Mouse (Mus musculus) hindbrain, postnatal 0 days (tissue): Measurements from ENCODE around the gene Slc1a3. TPM values are rescaled to one million over a fixed set of nuclear protein-coding genes. Genes with fewer than 3 reads are reported as not detected.

Experiments used
- ATAC-seq: fragments of 200-750 bp; cut with Nextera tagmentation; 2 replicates; pipeline ENCODE4 v1.8.0; 2017; ENCODE audit warnings: mild to moderate bottlenecking, moderate TSS enrichment, moderate library complexity
- DNase-seq: peaks from one replicate; pipeline ENCODE4 v3.0.0-alpha.2; 2015; ENCODE audit warnings: low spot score
- H3K27ac ChIP-seq: fragments of 300-500 bp; sonication (generic); 2 replicates; pipeline ENCODE4 v1.5.1; 2014; ENCODE audit warnings: mild to moderate bottlenecking
- H3K27me3 ChIP-seq: fragments of 300-500 bp; sonication (generic); 2 replicates; pipeline ENCODE4 v1.6.1; 2014; ENCODE audit warnings: low read length, mixed read lengths; ENCODE audit not compliant: insufficient read depth
- H3K36me3 ChIP-seq: fragments of 300-500 bp; sonication (generic); 2 replicates; pipeline ENCODE4 v1.6.1; 2014; ENCODE audit warnings: low read length, mixed read lengths; ENCODE audit not compliant: insufficient read depth
- H3K4me1 ChIP-seq: fragments of 300-500 bp; sonication (generic); 2 replicates; pipeline ENCODE4 v1.6.1; 2014; ENCODE audit warnings: antibody characterized with exemption, low read length, mixed read lengths; ENCODE audit not compliant: insufficient read depth
- H3K4me2 ChIP-seq: fragments of 300-500 bp; sonication (generic); 2 replicates; pipeline ENCODE4 v1.6.1; 2014; ENCODE audit warnings: low read depth, mild to moderate bottlenecking, low read length, moderate library complexity, mixed read lengths
- H3K4me3 ChIP-seq: fragments of 300-500 bp; sonication (generic); 2 replicates; pipeline ENCODE4 v1.5.1; 2014; ENCODE audit warnings: low read length
- H3K9ac ChIP-seq: fragments of 300-500 bp; sonication (generic); replicated peaks from 2 replicates; pipeline ENCODE4 v1.6.1; 2014; ENCODE audit warnings: mild to moderate bottlenecking, low read length, moderate library complexity, mixed read lengths
- H3K9me3 ChIP-seq: fragments of 300-500 bp; sonication (generic); 2 replicates; pipeline ENCODE4 v1.6.1; 2016; ENCODE audit warnings: low read length, mixed read lengths
- CTCF ChIP-seq: IDR thresholded peaks from 2 replicates; pipeline ENCODE4 v1.5.1; 2016; ENCODE audit warnings: antibody characterized with exemption, control low read depth, low read depth
- WGBS: fragments of 180-500 bp; shearing (Covaris S2); extraction: QIAGEN DNeasy Blood & Tissue Kit; methylation state at CpG from one replicate; pipeline ENCODE4 v1.1.7; 2014; 5-methylcytosine and 5-hydroxymethylcytosine counted together
- polyA plus RNA-seq: library from polyadenylated mRNA; unstranded; fragments of >200 nt; fragmentation: Nextera tagmentation; extraction: Ambion mirVana; gene quantifications from 2 replicates; pipeline ENCODE4 v1.2.1, GENCODE M21; 2015
- total RNA-seq: library from RNA; depleted of rRNA; stranded (reverse); fragments of >200 nt; gene quantifications from 2 replicates; pipeline ENCODE4 v1.2.3, GENCODE M21; 2014

Slc1a3 gene
- total and polyA plus RNA-seq, 2 experiments from 2014 or later = 288 to 320 TPM

DNA sequence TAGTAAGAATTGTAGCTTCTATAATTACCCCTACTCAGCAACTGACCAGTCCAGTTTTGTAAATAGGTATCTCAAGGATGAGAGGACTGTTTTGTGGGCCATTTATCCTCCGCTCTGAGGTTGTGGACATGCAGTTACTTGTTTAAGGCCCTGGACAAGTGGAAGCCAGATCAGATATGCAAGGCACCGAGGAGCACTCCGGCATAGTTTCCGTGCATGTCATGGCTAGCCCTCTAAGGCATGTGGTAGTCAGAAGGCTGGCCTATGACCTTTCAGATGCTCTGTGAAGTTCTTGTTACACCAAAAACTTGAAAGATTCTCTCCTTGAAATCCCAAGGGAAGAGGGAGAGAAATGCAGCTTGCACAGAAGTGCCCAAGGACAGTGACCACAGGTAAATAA, 23.7 kb downstream of the Slc1a3 start:
- no peak for ATAC-seq
- no peaks in the 10 kb centered on the region for H3K9me3 ChIP-seq
- WGBS = 95% methylated on average over 4 of the region's 4 CpGs

GRCm38 (mm10) chr15:8685506-8685905, 25.1 kb downstream of the Slc1a3 start:
- Histone ChIP-seq H3K27me3 (no peaks in the 10 kb centered on the region), H3K36me3 (no peaks in the 10 kb centered on the region), H3K9ac (no peak overlapping the region), H3K9me3 (no peaks in the 10 kb centered on the region), H3K4me3 (no peak overlapping the region), H3K27ac (no peak overlapping the region), H3K4me2 (no peak overlapping the region), H3K4me1 (0 out of 2 replicates have a peak, but pooled peaks cover 2% of the 10 kb centered on the region)
- no peak for TF ChIP-seq CTCF
- no peak for ATAC-seq
- DNase-seq = no peak
- WGBS = 80% methylated on average over 7 of the region's 7 CpGs

More for the DNA sequence above, 23.7 kb downstream of the Slc1a3 start:
- H3K4me1 ChIP-seq = 0 out of 2 replicates have a peak, but pooled peaks cover 1% of the 10 kb centered on the region
- H3K4me2 ChIP-seq = no peak overlapping the region
- DNase-seq = no peak
- H3K27me3 ChIP-seq = no peaks in the 10 kb centered on the region
- H3K27ac ChIP-seq = no peak overlapping the region
- H3K36me3 ChIP-seq = no peaks in the 10 kb centered on the region
- H3K9ac ChIP-seq = no peak overlapping the region
- no peak overlapping the region for H3K4me3 ChIP-seq
- TF ChIP-seq CTCF = no peak

GRCm38 (mm10) chr15:8684263-8684662, 26.3 kb downstream of the Slc1a3 start:
- Histone ChIP-seq H3K36me3 (no peaks in the 10 kb centered on the region), H3K4me3 (no peak overlapping the region), H3K4me2 (no peak overlapping the region), H3K9me3 (no peaks in the 10 kb centered on the region), H3K27me3 (no peaks in the 10 kb centered on the region), H3K27ac (no peak overlapping the region), H3K9ac (no peak overlapping the region), H3K4me1 (0 out of 2 replicates have a peak, but pooled peaks cover 2% of the 10 kb centered on the region)
- DNase-seq (peak; percentile 47), ATAC-seq (no peak)
- 55% methylated on average over 3 of the region's 3 CpGs for WGBS
- no peak for TF ChIP-seq CTCF

DNA sequence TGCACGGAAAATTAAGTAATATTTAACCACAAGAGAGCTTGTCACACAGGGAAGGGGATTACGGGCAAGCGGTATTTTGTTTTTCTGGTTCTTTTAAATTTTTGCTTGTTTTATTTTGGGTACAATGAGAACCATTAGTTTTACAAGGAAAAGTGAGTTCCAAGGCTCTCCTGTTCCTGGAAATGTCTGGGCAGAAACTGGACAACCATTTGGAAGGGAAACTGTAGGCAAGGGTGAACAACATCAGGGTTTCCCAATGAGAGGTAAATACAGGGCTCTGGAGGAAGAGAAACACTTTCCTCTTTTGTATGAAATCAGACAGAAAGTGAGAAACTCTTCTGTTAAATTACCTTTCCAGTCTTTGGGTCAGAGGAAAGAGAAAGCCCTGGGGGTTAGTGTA, 27.7 kb downstream of the Slc1a3 start:
- WGBS = 88% methylated on average over 3 of the region's 3 CpGs
- H3K27ac ChIP-seq = no peak overlapping the region

GRCm38 (mm10) chr15:8682421-8682820, 28.1 kb downstream of the Slc1a3 start:
- no peak for ATAC-seq
- Histone ChIP-seq H3K9me3 (no peaks in the 10 kb centered on the region), H3K4me3 (no peak overlapping the region), H3K4me2 (no peak overlapping the region), H3K27me3 (no peaks in the 10 kb centered on the region), H3K4me1 (0 out of 2 replicates have a peak, but pooled peaks cover 2% of the 10 kb centered on the region), H3K9ac (no peak overlapping the region), H3K27ac (no peak overlapping the region), H3K36me3 (no peaks in the 10 kb centered on the region)
- no peak for TF ChIP-seq CTCF
- DNase-seq = no peak
- WGBS = 77% methylated on average over 9 of the region's 9 CpGs

More for the DNA sequence above, 27.7 kb downstream of the Slc1a3 start:
- Histone ChIP-seq H3K4me2 (no peak overlapping the region), H3K27me3 (no peaks in the 10 kb centered on the region), H3K9me3 (no peaks in the 10 kb centered on the region), H3K9ac (no peak overlapping the region), H3K36me3 (no peaks in the 10 kb centered on the region), H3K4me1 (0 out of 2 replicates have a peak, but pooled peaks cover 2% of the 10 kb centered on the region), H3K4me3 (no peak overlapping the region)
- no peak for TF ChIP-seq CTCF
- ATAC-seq (no peak), DNase-seq (no peak)

DNA sequence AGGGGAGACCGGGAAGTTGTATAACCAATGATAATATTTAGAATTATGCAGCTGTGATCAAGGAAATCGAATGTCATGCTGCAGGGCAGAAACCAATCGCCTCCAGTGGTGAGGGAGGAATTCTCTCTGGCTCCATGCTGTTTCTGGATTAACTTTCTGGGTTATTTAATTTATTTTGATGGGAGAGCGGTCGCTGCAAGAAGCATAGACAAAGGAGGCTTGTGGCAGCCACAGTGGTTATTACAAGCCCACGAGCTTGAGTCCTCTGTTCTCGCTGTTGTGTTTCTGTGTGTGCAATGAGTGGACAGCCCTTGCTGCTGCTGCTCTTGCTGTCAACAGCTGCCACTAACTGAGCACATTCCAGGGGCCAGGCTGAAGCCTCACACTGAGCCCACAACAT, 28.6 kb downstream of the Slc1a3 start:
- no peak for DNase-seq

GRCm38 (mm10) chr15:8681009-8681408, 29.6 kb downstream of the Slc1a3 start:
- TF ChIP-seq CTCF = no peak
- Histone ChIP-seq H3K4me2 (no peak overlapping the region), H3K27ac (no peak overlapping the region), H3K4me3 (no peak overlapping the region), H3K27me3 (no peaks in the 10 kb centered on the region), H3K9ac (no peak overlapping the region), H3K9me3 (no peaks in the 10 kb centered on the region), H3K4me1 (0 out of 2 replicates have a peak, but pooled peaks cover 2% of the 10 kb centered on the region), H3K36me3 (no peaks in the 10 kb centered on the region)
- WGBS = 68% methylated on average over 5 of the region's 5 CpGs
- no peak for ATAC-seq
- DNase-seq = no peak

More for the DNA sequence above, 28.6 kb downstream of the Slc1a3 start:
- WGBS = 45% methylated on average over 7 of the region's 7 CpGs
- Histone ChIP-seq H3K27me3 (no peaks in the 10 kb centered on the region), H3K4me1 (0 out of 2 replicates have a peak, but pooled peaks cover 2% of the 10 kb centered on the region), H3K4me2 (no peak overlapping the region), H3K27ac (0 out of 2 replicates have a peak overlapping the region, but pooled peaks have one; percentile 1), H3K36me3 (no peaks in the 10 kb centered on the region), H3K9ac (no peak overlapping the region), H3K4me3 (no peak overlapping the region), H3K9me3 (no peaks in the 10 kb centered on the region)
- TF ChIP-seq CTCF = no peak
- ATAC-seq = 0 out of 2 replicates have a peak, but pooled peaks have one; percentile 29
